In the genomic region with DNA sequence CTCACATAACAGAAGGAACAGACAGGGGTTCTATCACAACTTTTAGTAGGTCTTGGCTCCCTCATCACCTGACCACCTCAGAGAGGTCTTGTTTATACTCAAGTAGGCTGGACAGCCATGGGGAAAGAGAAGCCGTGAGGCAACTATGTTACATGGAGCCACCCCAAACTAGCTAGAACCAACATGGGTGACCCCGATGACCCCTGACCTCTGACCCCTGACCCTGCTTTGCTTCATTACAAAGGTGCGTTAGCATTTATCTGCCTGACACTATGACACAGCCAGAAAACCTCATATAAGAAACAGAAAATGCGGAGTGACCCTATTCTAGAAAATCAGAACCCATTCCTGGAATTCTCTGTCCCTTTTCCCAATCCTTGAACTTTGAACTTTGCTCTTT, we compare ENCODE assay signal across 14 mouse cellular contexts.
"Had no signal": no experiment of that assay in that cellular context is flagged by ENCODE, and none has a peak within 500 bp of the region (broad histone marks: within the 10 kb centered on the region; RNA-seq: fewer than 3 reads in every experiment).

No protein-coding gene starts in this region.

- H3K27ac ChIP-seq: intestine, embryonic 15.5 days; left cerebral cortex, adult 2 months; limb, embryonic 10.5 days; liver, embryonic 15.5 days; macrophage; midbrain, embryonic 12.5 days; stomach, postnatal 0 days had no signal

- H3K9ac ChIP-seq: intestine, embryonic 15.5 days; liver, embryonic 15.5 days; lung, embryonic 14.5 days; midbrain, embryonic 12.5 days had no signal

- H3K4me3 ChIP-seq: intestine, embryonic 15.5 days; left cerebral cortex, adult 2 months; limb, embryonic 10.5 days; liver, embryonic 15.5 days; megakaryocyte, embryonic 14.5 days; midbrain, embryonic 12.5 days had no signal

- H3K36me3 ChIP-seq: intestine, embryonic 15.5 days; limb, embryonic 10.5 days; liver, embryonic 15.5 days; midbrain, embryonic 12.5 days had no signal

- H3K9me3 ChIP-seq: intestine, embryonic 15.5 days; limb, embryonic 10.5 days; liver, embryonic 15.5 days; megakaryocyte, embryonic 14.5 days; midbrain, embryonic 12.5 days had no signal

- ATAC-seq: intestine, embryonic 15.5 days had no signal

- H3K27me3 ChIP-seq: intestine, embryonic 15.5 days; liver, embryonic 15.5 days; midbrain, embryonic 12.5 days had no signal

- DNase-seq: kidney, adult 18-20 months; right cerebral cortex, postnatal 14 days; thymus, adult 2 months; thymus, postnatal 25 days had no signal

- H3K4me1 ChIP-seq: intestine, embryonic 15.5 days; liver, embryonic 15.5 days had no signal

- H3K4me2 ChIP-seq: intestine, embryonic 15.5 days; liver, embryonic 11.5 days; liver, embryonic 15.5 days; lung, embryonic 14.5 days; midbrain, embryonic 12.5 days had no signal
